Mouse (Mus musculus) heart, embryonic 10.5 days (tissue): Measurements from ENCODE around the gene Hpn. TPM values are rescaled to one million over a fixed set of nuclear protein-coding genes. Genes with fewer than 3 reads are reported as not detected.

ENCODE experiments used
- DNase-seq: peaks from one replicate; pipeline ENCODE4 v3.0.0-alpha.2; 2017; ENCODE audit warnings: low spot score
- H3K27ac ChIP-seq: fragments of 300-500 bp; sonication (generic); 2 replicates; pipeline ENCODE4 v1.5.1; 2016; ENCODE audit warnings: mild to moderate bottlenecking
- H3K27me3 ChIP-seq: fragments of 300-500 bp; sonication (generic); 2 replicates; pipeline ENCODE4 v1.6.1; 2016; ENCODE audit warnings: mild to moderate bottlenecking; ENCODE audit not compliant: poor library complexity, insufficient read depth, severe bottlenecking
- H3K36me3 ChIP-seq: fragments of 300-500 bp; sonication (generic); 2 replicates; pipeline ENCODE4 v1.6.1; 2016; ENCODE audit warnings: mild to moderate bottlenecking, moderate library complexity
- H3K4me1 ChIP-seq: fragments of 300-500 bp; sonication (generic); 2 replicates; pipeline ENCODE4 v1.6.1; 2016; ENCODE audit warnings: mild to moderate bottlenecking
- H3K4me3 ChIP-seq: fragments of 300-500 bp; sonication (generic); 2 replicates; pipeline ENCODE4 v1.5.1; 2016; ENCODE audit warnings: mild to moderate bottlenecking, moderate library complexity
- H3K9me3 ChIP-seq: fragments of 300-500 bp; sonication (generic); 2 replicates; pipeline ENCODE4 v1.6.1; 2016; ENCODE audit warnings: mild to moderate bottlenecking, moderate library complexity
- WGBS: fragments of 180-500 bp; shearing (Covaris S2); methylation state at CpG from one replicate; pipeline ENCODE4 v1.1.7; 2016; 5-methylcytosine and 5-hydroxymethylcytosine counted together
- polyA plus RNA-seq: library from polyadenylated mRNA; unstranded; fragments of >200 nt; fragmentation: Nextera tagmentation; extraction: Ambion mirVana; gene quantifications from 2 replicates; pipeline ENCODE4 v1.2.1, GENCODE M21; 2016

Hpn gene
- polyA plus RNA-seq, 1 experiment from 2014 or later = 15.0 TPM

DNA sequence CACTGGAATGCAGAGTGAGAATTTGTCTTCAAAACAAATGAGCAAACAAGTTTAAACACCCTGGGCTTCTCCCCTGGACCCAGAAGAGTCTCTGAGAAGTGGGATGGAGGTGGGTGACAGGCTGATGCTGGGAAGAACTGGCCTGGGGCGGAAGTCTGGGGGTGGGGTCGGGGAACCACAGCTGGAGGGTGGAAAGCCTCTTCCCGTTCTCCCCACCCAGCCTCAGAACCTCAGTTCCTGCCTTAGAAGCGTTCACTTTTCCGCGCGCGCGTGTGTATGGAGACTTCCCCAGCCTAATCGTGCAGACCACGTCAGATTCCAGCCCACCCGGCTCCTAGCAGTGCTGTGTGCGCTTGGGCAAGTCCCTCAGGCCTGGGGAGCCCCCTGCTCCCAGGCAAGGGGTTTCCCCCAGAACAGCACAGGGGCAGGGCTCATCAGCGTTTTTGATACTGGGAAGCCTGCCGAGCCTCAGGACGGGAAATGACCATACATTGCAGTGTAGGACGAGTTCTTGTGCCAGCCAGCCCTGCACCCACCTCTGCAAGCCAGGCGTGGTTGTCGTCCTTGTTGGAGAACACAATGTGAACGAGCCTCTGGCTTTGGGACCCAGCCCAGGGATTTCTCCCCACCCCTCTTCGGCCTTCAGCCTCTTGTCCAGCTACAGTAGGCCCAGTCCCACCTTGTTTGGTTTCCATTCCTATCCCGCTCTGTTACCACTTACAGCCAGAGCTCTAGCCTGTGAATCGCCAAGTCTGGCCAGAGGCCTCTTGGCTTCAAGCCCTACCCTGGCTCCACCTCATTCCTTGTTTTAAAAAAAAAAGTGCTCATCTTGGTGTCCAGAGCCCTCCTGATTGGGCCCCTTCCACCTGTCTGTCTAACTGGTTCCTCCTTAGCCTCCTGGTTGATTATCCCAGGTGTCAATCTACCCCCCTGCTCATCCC, 36.5 kb upstream of the Hpn start:
- no peaks in the 10 kb centered on the region for H3K27me3 ChIP-seq
- peak overlapping the region; percentile 91 for H3K4me3 ChIP-seq
- peaks cover 7% of the 10 kb centered on the region; the same call in 1 of the 2 replicates for H3K36me3 ChIP-seq
- WGBS = 19% methylated on average over 23 of the region's 23 CpGs
- peak; percentile 87 for DNase-seq
- H3K27ac ChIP-seq = peak overlapping the region; percentile 98
- H3K9me3 ChIP-seq = 0 out of 2 replicates have a peak, but pooled peaks cover 2% of the 10 kb centered on the region
- peaks cover 65% of the 10 kb centered on the region for H3K4me1 ChIP-seq

GRCm38 (mm10) chr7:31150566-31151300, 35.6 kb upstream of the Hpn start:
- Histone ChIP-seq H3K27ac (peak overlapping the region; percentile 98), H3K27me3 (no peaks in the 10 kb centered on the region), H3K4me1 (peaks cover 67% of the 10 kb centered on the region), H3K9me3 (0 out of 2 replicates have a peak, but pooled peaks cover 2% of the 10 kb centered on the region), H3K4me3 (peak overlapping the region; percentile 91), H3K36me3 (peaks cover 7% of the 10 kb centered on the region; the same call in 1 of the 2 replicates)
- DNase-seq = peak; percentile 92
- WGBS = under 1% methylated on average over 63 of the region's 63 CpGs

GRCm38 (mm10) chr7:31149751-31150565, 34.9 kb upstream of the Hpn start:
- no peaks in the 10 kb centered on the region for H3K27me3 ChIP-seq
- peak overlapping the region; percentile 98 for H3K27ac ChIP-seq
- 0 out of 2 replicates have a peak, but pooled peaks cover 2% of the 10 kb centered on the region for H3K9me3 ChIP-seq
- H3K4me1 ChIP-seq = peaks cover 63% of the 10 kb centered on the region
- DNase-seq = no peak
- WGBS = 6% methylated on average over 19 of the region's 20 CpGs
- peak overlapping the region; percentile 91 for H3K4me3 ChIP-seq
- H3K36me3 ChIP-seq = peaks cover 11% of the 10 kb centered on the region; the same call in 1 of the 2 replicates

DNA sequence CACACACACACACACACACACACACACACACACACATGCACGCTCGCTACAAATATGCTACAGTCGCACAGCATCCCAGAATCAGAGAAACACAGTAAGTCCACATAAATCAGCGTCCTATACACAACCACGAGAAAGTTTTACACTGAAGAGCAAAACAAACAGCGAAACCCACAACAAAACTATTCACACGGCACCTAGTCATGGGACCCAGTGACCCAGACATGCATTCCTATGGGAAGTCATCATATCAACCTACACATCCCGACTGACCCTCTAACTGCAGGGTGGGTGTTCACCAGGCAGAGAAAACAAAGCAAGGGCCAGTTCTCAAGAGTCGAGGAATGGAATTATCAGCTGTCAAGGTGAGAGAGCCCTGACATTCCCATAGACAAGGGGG, 34.2 kb upstream of the Hpn start:
- Histone ChIP-seq H3K36me3 (peaks cover 14% of the 10 kb centered on the region; the same call in 1 of the 2 replicates), H3K4me3 (peak overlapping the region; percentile 91), H3K9me3 (0 out of 2 replicates have a peak, but pooled peaks cover 2% of the 10 kb centered on the region), H3K27ac (peak overlapping the region; percentile 98), H3K4me1 (peaks cover 63% of the 10 kb centered on the region), H3K27me3 (no peaks in the 10 kb centered on the region)
- no peak for DNase-seq
- 43% methylated on average over 9 of the region's 9 CpGs for WGBS

DNA sequence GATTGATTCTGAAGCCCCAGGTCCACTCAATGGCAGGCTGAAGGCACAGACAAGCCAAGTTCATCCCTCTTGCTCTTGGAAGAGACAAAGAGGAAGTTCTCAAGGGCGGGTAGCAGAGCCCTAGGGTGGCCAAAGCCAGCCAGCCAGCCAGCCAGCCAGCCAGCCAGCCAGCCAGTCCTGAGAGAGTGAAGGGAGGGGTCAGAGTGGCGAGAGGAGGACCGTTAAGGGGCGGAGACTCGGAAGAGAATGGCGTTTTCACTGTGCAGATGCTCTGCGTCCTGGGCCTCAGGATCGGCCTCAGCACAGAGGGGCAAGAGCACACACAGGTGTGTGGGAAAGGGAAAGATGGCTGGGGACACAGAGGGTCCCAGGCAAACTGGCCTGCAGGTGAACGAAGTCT, 33.7 kb upstream of the Hpn start:
- DNase-seq = no peak
- Histone ChIP-seq H3K27me3 (no peaks in the 10 kb centered on the region), H3K27ac (peak overlapping the region; percentile 98), H3K4me1 (peaks cover 63% of the 10 kb centered on the region), H3K36me3 (peaks cover 19% of the 10 kb centered on the region), H3K9me3 (0 out of 2 replicates have a peak, but pooled peaks cover 2% of the 10 kb centered on the region), H3K4me3 (peak overlapping the region; percentile 91)
- WGBS = 9% methylated on average over 9 of the region's 9 CpGs

GRCm38 (mm10) chr7:31148086-31148485, 33.0 kb upstream of the Hpn start:
- H3K4me3 ChIP-seq = peak overlapping the region; percentile 91
- no peaks in the 10 kb centered on the region for H3K27me3 ChIP-seq
- 0 out of 2 replicates have a peak, but pooled peaks cover 2% of the 10 kb centered on the region for H3K9me3 ChIP-seq
- no peak for DNase-seq
- peaks cover 66% of the 10 kb centered on the region for H3K4me1 ChIP-seq
- peak overlapping the region; percentile 98 for H3K27ac ChIP-seq
- peaks cover 26% of the 10 kb centered on the region for H3K36me3 ChIP-seq
- WGBS = 82% methylated on average over 3 of the region's 3 CpGs

DNA sequence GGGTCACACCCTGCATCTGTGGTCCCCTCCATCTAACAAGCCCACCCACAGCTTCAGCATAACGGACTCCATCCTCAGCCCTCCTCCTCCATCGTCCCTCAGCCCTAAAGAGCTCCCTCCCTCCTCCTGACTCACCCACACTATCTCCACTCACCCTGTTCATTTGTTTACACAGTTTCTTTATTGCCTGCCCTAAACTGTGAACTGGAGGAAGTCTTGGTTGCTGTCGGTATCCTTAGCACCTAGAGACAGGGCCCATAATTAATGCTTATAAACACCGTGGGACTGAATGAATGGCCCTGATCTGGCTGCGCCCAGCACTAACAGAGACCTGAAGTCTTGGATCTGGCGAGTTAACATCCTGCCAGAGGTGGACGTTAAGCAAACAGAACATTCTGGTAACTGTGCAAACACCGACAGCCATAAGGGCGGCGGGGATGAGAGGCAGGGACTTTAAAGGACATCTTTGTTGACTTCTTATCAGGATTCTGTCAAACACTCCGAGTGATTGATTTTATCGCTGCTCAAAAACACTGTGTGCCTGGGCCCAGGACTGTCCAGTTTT, 30.6 kb upstream of the Hpn start:
- Histone ChIP-seq H3K27ac (no peak overlapping the region), H3K27me3 (no peaks in the 10 kb centered on the region), H3K4me3 (no peak overlapping the region), H3K36me3 (peaks cover 50% of the 10 kb centered on the region), H3K9me3 (0 out of 2 replicates have a peak, but pooled peaks cover under 1% of the 10 kb centered on the region), H3K4me1 (peaks cover 56% of the 10 kb centered on the region)
- WGBS = 39% methylated on average over 12 of the region's 12 CpGs
- no peak for DNase-seq

DNA sequence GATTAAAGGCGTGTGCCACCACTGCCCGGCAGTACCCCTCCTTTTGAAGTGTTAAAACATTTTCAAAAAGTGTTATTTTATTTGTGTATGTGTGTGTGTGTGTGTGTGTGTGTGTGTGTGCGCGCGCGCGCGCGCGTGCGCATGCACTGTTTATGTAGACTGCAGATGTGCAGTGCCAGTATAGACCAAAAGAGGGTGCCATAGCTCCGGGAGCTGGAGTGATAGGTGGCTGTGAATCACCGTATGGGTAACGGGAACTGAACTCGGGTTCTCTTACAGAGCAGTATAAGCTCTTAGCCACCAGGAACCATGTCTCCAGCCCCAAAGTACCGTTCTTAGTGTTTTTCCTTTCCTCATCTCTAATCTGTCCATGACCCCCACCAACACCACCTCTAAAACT, 29.8 kb upstream of the Hpn start:
- no peaks in the 10 kb centered on the region for H3K9me3 ChIP-seq
- H3K27me3 ChIP-seq = no peaks in the 10 kb centered on the region
- WGBS = 95% methylated on average over 16 of the region's 16 CpGs
- no peak for DNase-seq
- H3K4me1 ChIP-seq = peaks cover 61% of the 10 kb centered on the region
- H3K27ac ChIP-seq = no peak overlapping the region
- peaks cover 55% of the 10 kb centered on the region for H3K36me3 ChIP-seq
- no peak overlapping the region for H3K4me3 ChIP-seq

DNA sequence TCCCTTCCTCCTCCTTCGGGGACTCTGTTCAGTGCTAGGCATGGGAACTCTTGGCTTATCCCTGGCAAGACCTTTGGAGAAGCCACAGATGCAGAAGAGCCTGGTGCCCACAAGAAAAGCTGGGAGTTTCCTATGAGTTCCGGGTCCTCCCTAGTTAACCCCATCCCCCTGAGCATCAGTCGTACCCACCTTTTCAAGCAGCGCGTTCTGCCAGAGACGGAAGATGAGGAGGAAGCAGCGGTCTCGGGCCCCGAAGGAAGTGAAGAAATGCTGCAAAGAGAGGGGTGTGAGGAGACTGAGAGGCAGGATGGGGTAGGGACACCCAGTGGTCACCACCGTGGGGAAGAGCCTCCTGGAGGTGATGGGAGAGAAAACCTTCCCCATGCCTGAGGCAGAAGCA, 25.9 kb upstream of the Hpn start:
- Histone ChIP-seq H3K27ac (no peak overlapping the region), H3K4me1 (peaks cover 26% of the 10 kb centered on the region), H3K27me3 (no peaks in the 10 kb centered on the region), H3K36me3 (peaks cover 87% of the 10 kb centered on the region), H3K9me3 (no peaks in the 10 kb centered on the region), H3K4me3 (no peak overlapping the region)
- WGBS = 91% methylated on average over 10 of the region's 10 CpGs
- no peak for DNase-seq

DNA sequence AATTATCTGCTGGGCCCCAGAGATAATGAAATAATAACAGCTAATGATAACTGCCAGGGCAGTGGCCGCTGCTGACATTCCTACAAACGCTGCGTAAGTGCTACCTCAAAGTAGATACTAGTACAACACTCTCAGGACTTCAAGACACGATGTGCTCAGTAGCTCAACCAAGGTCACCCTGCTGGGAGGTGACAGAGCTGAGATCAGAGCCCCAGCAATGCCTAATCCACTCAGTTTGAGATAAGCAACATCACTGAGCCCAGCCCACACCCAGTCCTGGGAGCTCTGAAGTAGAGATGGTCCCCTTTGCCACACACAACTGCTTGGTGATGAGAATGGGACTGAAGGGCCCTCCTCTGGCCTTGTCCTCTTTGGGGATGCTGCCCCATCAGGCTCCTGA, 25.2 kb upstream of the Hpn start:
- H3K27me3 ChIP-seq = no peaks in the 10 kb centered on the region
- peaks cover 19% of the 10 kb centered on the region for H3K4me1 ChIP-seq
- peaks cover 93% of the 10 kb centered on the region for H3K36me3 ChIP-seq
- 0 out of 2 replicates have a peak overlapping the region, but pooled peaks have one; percentile 7 for H3K27ac ChIP-seq
- H3K4me3 ChIP-seq = no peak overlapping the region
- no peak for DNase-seq
- WGBS = 26% methylated on average over 4 of the region's 4 CpGs
- H3K9me3 ChIP-seq = no peaks in the 10 kb centered on the region

- WGBS = 69% methylated on average over 5 of the region's 5 CpGs
- peaks cover 19% of the 10 kb centered on the region for H3K4me1 ChIP-seq
- no peak for DNase-seq
- H3K4me3 ChIP-seq = no peak overlapping the region
- H3K27me3 ChIP-seq = no peaks in the 10 kb centered on the region
- H3K27ac ChIP-seq = no peak overlapping the region
- peaks cover 93% of the 10 kb centered on the region for H3K36me3 ChIP-seq
- H3K9me3 ChIP-seq = no peaks in the 10 kb centered on the region
Measured at GRCm38 (mm10) chr7:31139765-31140164, 24.7 kb upstream of the Hpn start.

GRCm38 (mm10) chr7:31135717-31136116, 20.6 kb upstream of the Hpn start:
- no peak overlapping the region for H3K4me3 ChIP-seq
- no peak overlapping the region for H3K27ac ChIP-seq
- H3K36me3 ChIP-seq = peaks cover 97% of the 10 kb centered on the region
- H3K9me3 ChIP-seq = no peaks in the 10 kb centered on the region
- WGBS = 96% methylated on average over 10 of the region's 10 CpGs
- H3K27me3 ChIP-seq = no peaks in the 10 kb centered on the region
- H3K4me1 ChIP-seq = peaks cover 12% of the 10 kb centered on the region
- DNase-seq = no peak
